Mouse (Mus musculus): ENCODE results near the gene Arhgap18.
A peak's percentile ranks its signal among the peaks of the same experiment; 100 is the strongest.
"Not testable (repeated sequence)": the region's sequence is repeated elsewhere in the genome, so short reads cannot be mapped to it uniquely, and the experiment has no call there.

The Arhgap18 gene

DNA sequence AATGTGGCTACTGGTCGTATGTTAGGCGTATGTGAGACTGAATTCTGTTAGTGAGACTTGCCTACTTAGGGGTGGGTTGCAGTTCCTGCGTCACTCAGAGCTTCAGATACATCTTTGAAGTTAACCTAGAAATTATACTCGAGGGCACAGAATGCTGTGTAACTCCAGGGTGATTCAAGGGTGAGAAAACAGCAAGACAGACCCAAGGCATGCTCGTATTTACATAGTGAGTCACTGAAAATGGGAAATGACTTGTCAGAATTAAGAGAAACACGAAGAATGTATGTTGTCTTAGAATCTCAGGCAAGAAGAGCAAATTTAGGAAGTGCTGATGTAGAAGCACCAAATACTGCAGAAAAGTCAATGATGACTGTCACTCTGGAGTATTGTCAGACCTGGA lies 142.5 kb downstream of the Arhgap18 start:
- DNase-seq (ENCODE audit: low spot score in 2 of 2), result no peak

DNA sequence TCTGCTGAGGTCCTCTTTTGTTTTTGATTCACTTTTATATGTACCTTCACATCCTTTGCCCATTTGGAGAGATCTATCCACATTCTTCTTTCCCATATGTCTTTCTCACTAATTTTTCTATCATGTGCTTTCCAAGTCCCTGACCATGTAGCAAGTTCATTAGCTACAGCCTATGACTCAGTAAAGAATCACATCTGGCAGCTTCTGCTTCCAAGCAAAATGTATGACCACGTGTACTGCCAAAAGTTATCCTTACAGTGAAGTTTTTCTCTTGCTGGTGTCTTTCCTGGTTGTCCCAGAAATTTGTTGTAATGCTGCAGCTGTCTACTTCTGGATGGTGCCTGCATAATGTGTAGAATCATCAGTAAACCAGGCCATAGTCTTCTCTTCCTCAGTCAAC lies 147.2 kb downstream of the Arhgap18 start:
- no peak for DNase-seq (ENCODE audit: low spot score in 2 of 2)

DNA sequence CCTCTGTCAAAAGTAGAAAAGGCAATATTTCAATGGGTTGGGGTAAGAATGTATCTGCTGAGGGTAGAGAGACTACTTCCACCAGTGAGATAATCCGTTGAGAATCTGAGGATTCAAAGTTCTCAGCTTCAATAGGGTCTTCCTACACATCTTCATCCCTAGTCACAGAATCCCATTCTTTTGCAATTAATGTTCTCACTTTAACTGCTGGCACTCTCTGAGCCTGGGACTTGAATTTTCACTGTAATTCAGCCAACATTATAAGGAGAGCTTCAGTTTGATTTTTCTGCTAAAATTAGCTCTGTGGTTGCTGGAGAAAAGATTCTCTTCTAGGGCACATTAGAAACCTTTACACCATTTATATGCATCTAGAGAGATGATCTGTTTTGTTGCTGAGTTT lies 150.6 kb downstream of the Arhgap18 start:
- no peak for DNase-seq (ENCODE audit: low spot score in 2 of 2)

DNA sequence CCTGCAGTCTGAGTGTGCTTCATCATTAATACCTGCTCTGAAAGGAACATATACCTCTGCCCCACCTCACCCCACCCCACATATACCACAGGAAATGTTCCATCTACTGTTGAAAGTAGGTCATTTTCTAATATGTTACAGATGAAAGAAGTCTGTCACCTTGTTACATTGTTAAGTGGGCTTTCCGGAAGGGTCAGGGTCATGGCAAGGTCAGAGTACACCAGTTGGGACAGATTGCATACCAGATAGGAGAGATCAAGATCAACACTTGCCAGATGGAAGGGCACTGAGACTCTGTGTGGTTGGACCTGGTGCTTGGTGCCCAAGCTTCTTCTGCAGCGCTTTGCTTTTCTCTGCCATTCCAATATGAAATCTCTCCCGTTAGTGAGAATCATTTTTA lies 158.0 kb downstream of the Arhgap18 start:
- no peak for DNase-seq (ENCODE audit: low spot score in 2 of 2)

DNA sequence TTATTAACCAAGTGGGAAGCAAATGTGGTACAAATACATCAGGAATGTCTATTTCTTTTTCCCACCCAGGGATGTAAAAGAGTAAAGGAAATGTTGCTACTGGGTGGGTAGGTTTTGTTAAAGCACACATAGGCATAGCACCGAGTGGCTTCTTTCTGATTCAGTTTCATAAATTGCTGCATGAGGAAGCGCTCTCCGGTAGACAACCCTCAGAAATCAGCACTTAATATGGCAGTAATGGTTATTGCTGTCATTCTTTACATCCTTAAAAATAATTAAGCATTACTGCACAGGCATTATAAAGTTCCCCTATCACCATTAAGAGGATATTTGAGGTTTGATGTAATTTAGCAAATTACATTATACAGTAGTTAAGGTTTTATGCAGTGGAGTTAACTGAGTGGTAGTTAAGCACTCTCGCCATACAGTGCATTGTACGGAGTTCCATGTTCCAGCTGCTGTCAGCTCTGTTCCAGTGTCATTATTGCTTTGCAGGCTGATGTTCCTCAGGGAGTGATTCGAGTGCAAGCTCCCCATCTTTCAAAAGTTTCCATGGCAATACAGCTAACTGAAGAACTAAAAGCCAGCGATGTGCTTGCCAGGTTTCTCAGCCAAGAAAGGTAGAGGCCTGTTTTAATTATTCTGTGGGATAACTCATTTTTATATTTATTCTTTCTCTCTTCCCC lies 159.0 kb downstream of the Arhgap18 start:
- no peak for DNase-seq (ENCODE audit: low spot score in 2 of 2)

DNA sequence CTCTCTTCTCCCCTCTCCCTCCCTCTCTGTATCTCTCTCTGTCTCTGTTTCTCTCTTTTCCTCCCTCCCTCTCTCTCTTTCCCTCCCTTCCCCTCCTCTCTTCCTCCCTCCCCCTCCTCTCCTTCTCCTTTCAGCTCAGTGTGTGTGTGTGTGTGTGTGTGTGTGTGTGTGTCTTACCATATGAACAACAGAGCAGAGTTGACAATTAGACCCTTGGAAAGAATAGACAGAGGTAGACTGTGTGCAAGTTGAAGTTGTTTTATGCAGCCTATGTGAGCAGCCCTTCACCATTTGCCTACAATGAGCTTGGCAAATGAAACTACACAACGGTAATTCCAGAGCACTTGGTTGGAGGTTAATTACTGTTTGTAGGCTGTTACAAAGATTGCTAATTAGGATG lies 159.6 kb downstream of the Arhgap18 start:
- DNase-seq (ENCODE audit: low spot score in 2 of 2), result no peak

DNA sequence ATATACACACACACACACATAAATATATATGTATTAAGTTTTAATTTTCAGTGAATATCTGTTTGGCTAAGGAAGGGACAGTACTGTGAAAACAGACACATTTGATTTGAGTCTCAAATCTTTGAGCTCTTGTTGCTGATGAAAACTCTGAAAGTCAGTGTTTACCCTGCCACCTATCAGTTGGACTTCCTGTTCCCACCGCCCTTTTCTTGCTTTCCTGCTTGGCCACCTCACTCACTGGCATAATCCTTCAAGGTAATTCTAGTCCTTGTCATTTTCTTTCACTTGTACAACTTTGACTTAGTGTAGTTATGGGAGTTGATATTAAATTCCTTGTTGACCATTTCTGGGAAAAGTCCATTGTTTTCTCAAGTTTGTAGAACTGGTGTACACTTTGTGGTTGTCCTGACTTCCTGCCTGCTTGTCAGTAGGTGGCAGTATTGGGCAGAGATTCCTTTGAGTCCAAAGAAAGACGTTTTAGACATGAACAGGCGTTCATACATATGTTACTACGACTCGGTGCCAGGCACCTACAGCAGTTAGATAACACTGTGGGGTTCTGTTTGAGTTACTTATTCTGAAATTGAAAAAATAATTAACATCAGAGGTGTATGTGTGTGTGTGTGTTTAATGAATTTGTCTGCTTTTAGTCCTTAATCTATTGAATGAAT lies 166.2 kb downstream of the Arhgap18 start:
- peak in 1 of 2 experiments; percentile 3 for DNase-seq (ENCODE audit: low spot score in 2 of 2)

DNA sequence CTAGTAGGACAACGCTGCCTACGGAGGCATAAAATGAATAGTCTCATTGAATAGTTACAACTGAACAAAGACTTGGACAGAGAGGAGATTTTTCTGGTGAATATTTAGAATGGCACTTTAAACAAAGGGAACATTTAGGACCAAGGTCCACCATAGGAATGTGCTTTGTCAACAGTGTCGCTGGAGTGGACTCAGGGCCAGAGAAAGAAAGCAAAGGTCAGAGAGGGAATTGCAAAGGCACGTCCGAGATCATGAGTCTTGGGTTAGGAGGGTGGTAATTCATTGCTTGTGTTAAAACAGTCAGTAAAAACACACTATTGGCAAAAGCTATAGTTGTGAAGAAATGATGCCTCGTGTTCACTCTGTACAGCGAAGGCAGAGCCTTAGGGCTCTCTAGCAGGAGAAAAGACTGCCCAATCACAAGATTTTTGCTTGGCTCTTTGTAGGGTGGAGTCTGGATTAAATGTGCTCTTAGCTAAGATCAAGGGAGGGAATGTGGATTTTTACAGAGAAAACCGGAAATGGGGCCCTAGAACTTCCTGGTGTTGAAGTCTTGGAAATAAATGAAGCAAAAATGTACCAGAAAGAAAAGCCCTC lies 167.3 kb downstream of the Arhgap18 start:
- DNase-seq (ENCODE audit: low spot score in 2 of 2), result no peak

DNA sequence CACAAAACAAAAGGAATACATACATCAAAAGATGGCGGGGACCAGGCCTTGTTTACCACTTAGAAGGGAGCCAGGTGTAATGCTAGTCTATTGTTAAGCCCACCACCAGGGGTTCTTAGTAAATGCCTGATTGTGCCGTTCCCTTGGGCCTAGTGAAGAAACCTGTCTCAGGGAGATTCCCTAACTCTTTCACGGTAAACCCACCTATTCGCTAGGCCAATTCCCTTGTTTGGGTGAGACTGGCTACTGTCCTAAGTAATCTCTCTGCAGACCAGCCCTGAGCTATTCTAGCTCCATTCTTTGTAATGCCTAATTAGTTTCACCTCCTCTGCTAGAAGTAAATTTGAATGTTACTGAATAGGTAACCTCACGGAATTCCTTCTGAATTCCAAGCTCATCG lies 182.8 kb downstream of the Arhgap18 start:
- not testable (repeated sequence) for DNase-seq (ENCODE audit: low spot score in 2 of 2)

DNA sequence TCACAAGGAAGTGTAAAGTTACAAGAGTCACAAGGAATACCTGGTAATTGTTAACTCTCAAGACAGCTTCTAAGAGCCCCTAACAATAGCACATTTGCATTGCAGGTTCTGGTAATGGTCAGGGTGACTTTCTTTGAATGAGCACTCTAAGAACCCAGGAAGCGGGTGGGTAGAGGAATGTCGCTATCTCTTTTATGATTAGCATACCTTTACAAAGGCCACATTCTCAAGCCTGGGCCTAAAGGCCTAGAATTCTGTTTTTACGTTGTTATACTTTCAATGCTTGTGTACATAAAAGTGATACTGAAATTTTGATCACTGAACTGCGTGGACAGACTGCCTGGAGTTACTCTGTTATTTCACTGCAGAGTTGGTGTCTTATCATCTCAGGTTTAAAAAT lies 185.2 kb downstream of the Arhgap18 start:
- DNase-seq (ENCODE audit: low spot score in 2 of 2), result not testable (repeated sequence)

DNA sequence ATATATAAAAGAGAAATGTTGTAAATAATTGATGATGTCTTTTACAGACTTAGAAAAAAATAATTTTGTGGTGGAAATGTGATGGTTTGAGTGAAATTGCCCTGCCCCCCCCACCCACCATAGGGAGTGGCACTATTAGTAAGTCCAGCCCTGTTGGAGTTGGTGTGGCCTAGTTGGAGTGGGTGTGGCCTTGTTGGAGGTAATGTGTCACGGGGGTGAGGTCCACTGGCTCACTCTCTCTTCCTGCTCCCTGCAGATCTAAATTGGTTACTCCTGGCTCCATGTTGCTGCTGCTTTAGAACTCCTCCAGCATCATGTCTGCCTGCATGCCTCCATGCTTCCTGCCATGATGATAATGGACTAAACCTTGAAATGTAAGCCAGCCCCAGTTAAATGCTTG lies 186.3 kb downstream of the Arhgap18 start:
- DNase-seq (ENCODE audit: low spot score in 2 of 2), result no peak

DNA sequence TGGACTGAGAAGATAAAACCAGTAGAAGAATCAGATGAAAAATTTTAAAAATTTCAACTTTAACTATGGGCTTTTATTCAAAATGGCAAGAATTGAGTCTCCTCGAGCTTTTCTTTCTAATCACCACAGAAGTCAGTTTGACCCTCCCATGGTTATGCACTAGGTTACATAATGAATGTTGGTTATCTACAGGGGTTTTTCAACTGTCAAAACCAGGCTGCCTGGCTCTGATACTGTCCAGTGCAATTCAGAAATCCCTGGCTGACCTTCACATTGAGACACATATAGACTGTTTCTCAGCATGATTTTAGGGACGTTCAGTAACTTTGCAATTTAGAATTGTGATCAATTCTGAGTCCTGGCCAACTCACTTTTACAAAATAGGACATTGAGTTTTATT lies 195.1 kb downstream of the Arhgap18 start:
- no peak for DNase-seq (ENCODE audit: low spot score in 2 of 2)

DNA sequence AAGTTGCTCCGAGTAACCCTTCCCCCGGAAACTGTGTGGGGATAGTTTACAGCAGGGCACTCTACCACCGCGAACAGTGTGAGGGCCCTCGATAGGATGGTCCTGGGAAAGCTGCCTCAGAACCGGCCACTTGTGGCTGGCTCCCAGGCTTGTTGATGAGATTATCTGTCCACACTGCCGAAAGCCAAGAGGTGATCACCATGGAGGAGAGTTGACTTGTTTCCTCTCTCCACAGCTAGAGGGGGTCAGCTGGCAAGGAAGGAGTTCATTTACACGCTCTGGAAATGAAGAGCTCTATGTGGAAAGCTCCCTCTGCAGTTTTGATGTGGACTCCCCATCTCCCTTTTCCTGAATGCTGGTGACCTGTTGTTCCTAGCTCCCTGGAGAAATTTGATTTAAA lies 196.4 kb downstream of the Arhgap18 start:
- no peak for DNase-seq (ENCODE audit: low spot score in 2 of 2)

DNA sequence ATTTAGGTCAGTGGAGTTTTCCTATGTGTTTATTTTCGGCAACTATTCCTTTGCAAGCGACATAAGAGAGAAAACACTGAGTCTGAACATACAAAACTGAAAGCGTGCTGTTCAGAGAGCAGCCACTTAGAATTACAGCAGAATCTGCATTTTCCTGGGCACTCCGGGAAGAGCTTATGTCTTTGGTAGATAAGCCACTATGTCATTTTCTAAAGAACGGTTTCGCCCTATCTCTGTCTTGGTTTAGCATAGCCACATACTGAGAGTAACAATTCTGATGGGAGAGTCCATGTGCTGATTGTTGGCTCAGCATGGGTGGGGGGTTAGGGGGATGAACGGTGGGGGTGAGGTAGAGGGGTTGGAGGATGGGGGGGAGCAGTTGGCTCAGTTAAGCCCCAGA lies 197.2 kb downstream of the Arhgap18 start:
- no peak for DNase-seq (ENCODE audit: low spot score in 2 of 2)

DNA sequence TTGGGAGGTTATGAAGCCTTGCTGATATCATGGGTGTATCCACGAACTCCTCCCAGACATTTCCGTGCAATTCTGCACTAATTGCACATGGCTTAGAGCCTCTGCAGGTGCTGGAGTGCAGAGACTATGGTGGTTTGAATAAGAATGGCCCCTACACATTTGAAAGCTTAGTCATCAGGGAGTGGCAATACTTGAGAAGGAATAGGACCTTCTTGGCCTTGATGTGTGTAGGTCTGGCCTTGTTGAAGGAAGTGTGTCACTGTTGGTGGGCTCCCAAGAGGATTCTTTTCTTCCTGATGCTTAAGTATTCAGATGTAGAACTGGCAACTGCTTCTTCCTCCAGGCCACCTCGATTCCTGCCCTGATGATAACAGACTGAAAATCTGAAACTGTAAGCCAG lies 205.3 kb downstream of the Arhgap18 start:
- DNase-seq (ENCODE audit: low spot score in 2 of 2), result no peak

Data from urinary bladder, adult 18-20 months (tissue).